Mouse (Mus musculus) erythroblast, adult 5-6 weeks (primary cell): ENCODE data around the gene Plcxd1. TPM values are rescaled to one million over a fixed set of nuclear protein-coding genes. Genes with fewer than 3 reads are reported as not detected.
A peak's percentile ranks its signal among the peaks of the same experiment; 100 is the strongest.
"Not testable (repeated sequence)": the region's sequence is repeated elsewhere in the genome, so short reads cannot be mapped to it uniquely, and the experiment has no call there.

Source experiments
- ATAC-seq: replicated peaks from 2 replicates; pipeline ENCODE4 v1.8.0; 2016; ENCODE audit warnings: moderate number of reproducible peaks, mild to moderate bottlenecking, moderate TSS enrichment, inconsistent platforms; ENCODE audit not compliant: poor library complexity, low FRiP score, severe bottlenecking
- total RNA-seq, 2 experiments: library from RNA; stranded (forward) in 1 of 2; stranded (reverse) in 1 of 2; fragments of 150-400 nt in 1 of 2; fragments of 200-764, 138-1000 nt in 1 of 2; gene quantifications; 2 replicates each; pipeline versions ENCODE4 v1.2.3 to v1.2.4; 2015 to 2017; ENCODE audit warnings: low replicate concordance in 2 of 2

The Plcxd1 gene
- total RNA-seq, 2 experiments from 2014 or later, result not detected

DNA sequence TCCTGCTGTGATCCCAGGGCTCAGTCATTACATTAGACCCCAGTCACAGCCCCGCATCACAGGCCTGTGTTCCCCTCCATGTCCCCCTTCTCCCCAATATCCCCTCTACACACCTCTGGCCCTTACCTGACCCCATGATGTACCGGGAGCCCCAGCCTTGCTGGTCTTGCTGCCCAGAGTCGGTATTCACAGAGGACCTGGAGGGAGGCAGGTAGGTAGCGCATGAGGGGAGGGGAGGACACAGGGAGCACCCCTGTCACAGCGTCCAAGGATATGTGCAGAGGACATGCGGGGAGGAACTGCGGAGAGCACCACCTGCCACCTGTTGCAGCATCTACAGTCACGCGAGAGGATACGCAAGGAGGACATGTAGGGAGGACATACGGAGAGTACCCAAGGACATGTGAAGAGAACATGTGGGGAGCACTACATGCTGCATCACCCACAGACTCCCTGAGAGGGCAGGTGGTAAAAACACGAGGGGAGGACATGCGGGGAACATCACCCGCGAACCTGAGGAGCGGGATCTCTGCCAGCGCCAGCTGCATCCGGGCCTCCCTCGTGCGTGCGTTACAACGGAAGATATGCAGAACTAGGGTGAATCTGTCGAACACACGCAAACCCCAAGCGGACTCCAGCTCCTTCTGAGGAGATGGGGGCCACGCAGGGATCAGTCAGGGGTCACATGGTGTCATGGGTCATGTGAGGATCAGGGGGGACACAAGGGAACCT, 6.5 kb downstream of the Plcxd1 start:
- no peak for ATAC-seq

DNA sequence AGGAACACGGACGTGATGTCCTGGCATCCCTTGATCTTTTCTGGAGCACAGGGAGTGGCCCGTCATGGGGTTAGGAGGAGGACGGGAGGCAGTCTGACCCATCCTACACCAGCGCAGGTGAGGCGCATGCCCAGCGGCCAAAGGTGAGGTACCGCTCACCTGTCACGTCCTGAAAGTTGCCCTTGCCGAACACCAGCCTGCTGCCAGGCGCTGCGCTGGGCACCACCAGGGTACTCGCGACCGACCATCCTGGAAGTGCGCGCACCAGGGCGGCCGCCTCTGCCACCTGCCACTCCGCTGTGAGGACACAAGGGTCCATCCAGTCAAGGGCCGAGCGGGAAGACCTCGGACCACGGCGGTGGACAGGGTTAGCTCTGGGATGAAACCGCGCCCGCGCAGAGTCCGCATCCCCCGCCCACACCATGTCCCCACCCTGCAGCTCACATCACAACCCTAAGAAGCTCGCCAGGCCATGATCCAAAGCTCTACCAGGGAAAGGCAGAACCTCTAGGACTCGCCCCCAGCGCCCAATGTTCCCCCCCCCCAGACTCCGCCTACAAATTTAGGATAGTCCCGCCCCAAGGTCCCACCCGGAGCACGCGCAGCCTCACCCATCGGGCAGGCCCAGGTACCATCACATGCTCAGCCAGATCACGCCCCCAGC, 7.3 kb downstream of the Plcxd1 start:
- ATAC-seq, result no peak

DNA sequence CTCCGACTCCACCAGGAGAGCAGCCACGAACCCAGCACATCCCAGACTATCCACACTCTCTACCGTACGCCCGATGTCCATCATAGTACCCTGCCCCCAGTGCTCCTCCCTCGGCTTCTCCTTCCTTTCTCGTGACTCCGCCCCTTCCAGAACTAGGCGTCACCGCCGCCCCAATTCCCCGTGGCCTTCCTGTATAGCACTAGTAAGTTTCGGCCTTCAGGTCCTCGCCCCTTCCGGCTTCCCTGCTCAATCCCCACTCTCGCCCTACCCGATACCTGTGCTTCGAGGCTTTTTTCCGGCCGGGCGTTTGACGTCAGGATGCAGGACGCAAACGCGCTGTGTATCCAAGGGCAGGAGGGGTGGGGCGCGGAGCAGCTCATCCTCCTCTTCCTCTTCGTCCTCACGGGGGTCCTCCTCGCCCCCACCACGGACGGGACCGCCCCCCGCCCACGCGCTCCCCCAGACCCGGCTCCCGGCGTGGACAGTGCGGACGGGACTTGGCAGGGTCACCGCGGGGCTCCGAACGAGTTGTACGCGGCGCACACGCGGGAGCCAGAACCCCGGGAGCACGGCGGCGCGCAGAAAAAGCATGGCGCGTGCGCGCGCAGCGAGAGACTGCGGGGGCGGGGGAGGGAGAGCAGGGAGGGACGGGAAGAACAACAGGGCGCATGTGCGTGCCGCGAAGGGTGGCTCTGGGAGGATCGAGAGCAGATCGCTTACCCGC, 8.0 kb downstream of the Plcxd1 start, which contains the start of gene Gtpbp6:
Gene Gtpbp6, minus strand, starts transcription at position 617 of the 724 bp plus-strand sequence.
- ATAC-seq, result peak; percentile 84

DNA sequence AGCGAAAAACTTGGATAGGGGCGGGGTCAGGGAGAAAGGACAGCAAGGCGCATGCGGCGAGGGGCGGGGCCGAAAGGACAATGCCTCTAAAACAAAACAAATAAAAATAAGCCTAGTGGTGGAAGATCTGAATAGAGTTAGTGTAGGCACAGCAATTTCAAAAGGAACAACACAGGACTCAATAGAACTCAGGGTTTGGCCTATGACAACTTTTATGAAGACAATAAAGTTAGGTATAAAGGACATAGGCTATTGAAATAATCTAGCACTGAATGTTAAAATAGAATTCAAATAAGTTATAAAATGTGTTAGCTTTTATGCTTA, 8.5 kb downstream of the Plcxd1 start:
- no peak for ATAC-seq

DNA sequence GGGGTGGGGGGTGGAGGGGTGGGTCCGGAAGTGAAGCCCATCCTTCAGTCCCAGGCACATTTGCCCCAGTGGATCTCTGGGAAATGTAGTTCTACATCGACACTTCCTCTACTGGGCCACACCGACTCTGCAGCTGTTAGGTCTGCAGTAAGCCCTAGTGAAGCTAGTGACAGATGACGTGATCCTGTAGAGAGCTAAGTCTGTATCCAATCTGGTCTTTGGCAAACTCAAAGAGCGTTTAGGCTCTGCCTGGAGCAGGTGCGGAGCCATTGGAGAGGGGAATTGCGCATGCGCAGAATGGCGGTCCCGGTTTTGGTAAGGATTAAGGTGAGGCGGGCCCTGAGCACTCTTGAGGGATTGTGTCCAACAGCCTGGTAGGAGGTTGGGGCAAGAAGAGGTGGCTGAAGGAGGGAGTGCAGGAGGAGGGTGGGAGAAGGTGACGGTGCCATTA, 10.2 kb downstream of the Plcxd1 start, which contains the start of gene Zfp605:
Gene Zfp605, plus strand, starts transcription at position 102 of the 451 bp plus-strand sequence.
- peak; percentile 69 for ATAC-seq

DNA sequence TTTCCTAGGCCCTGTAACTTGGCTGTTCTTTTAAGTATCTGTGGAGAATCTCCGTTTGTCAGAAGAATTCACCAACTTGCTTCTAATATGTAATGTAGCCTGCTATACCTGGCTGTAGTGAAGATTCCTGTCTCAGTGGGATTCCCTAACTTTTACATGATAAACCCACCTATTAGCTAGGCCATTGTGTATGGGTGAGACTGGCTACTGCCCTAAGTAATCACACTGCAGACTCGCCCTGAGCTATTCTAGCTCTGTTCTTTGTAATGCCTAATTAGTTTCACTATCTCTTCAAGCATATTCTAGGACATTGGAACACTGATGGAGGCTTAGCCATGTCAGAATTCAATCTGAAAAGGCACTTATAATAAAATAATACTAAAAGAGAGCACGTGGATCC, 22.6 kb downstream of the Plcxd1 start:
- ATAC-seq, result not testable (repeated sequence)

DNA sequence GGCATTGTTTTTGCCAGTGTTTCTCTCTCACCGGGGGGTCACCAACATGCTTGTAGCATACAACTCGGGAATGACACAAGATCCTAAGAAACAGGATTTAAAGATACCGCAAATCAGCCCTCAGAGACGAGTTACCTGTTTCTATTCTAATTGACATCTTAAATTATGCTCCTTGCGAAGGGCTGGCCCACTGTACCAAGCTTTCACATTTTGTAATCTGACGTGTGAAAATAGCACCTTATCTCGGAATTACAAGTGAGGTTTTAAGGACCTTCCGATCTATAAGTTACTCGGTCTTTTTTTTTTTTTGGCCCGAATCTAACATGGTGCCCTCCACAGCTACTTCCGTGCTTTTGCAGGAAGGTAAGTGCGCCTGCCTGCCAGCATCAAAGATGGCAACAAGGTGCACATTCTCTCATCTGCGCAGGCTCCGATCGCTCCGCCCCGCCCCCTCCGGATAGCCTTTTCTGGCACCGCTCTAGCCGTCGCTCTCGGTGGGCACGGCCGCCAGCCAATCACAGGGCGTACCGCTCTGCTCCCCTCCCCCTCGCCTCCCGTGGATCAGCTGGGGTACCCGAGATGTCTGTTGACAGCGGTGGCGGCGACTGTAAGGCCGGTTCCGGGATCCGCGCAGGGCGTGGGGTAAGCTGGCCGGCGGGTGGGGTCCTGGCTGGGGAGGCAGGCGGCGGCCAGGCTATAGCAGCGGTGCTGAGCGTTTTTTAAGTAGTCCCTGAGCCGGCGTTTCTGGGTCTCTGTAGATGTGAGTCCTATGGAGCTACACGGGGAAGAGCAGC, 35.7 kb downstream of the Plcxd1 start, which contains the start of gene Chfr:
Gene Chfr, plus strand, starts transcription at position 550 of the 794 bp plus-strand sequence.
- ATAC-seq, result peak; percentile 99

DNA sequence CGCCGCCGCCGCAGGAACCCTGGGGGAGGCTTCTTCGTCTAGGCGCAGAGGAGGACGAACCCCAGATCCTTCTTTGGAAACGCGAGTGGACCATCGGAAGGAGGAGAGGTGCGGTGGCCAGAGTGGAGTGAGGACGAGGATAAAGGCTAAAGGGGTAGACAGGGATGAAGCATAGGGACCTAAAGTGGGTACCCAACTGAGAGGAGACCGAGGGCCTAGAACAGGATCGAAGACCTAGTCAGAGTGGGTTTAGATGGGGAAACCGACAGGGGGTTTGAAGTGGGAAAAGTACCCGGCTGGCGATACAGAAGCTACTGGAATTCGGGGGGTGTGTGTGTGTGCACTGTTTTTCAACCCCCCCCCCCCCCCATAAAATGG, 36.3 kb downstream of the Plcxd1 start:
- ATAC-seq, result no peak; the same call in 1 of the 2 replicates

DNA sequence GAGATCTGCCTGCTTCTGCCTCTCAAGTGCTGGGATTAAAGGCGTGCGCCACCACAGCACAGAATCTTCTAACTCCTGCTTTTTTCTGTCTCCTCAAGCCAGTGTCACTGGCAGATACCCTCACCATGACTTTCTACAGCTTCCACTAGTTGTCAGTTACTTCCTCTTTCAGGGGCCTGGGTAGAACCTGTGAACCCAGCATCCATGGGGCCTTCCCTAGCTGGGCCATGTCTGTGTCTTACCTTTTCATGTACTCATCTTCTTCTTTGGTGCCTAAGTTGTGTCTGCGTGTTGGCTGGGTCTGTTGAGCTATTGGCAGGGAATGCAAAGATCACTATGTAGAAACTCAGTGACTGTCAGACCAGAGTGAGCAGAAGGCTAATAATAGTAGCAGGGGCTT, 38.0 kb downstream of the Plcxd1 start:
- ATAC-seq, result no peak

DNA sequence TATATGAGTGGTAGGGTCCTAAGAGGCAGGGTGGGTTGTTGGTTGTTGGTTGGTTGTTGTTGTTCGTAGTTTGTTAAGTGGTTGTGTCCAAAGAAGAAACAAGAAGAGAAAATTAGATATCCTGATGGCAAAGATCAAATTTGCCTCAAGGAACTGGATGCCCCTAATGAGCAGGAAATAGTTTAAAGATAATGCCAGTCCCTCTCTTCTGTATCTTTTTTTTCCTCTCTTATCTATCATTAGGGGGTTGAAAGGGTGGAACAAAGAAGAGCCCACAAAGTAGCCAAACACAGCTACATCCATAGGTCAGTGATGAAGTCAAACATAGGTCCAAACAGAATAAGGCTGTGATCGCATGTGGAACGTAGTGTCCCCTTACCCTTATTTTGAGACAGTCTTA, 39.6 kb downstream of the Plcxd1 start:
- no peak for ATAC-seq

DNA sequence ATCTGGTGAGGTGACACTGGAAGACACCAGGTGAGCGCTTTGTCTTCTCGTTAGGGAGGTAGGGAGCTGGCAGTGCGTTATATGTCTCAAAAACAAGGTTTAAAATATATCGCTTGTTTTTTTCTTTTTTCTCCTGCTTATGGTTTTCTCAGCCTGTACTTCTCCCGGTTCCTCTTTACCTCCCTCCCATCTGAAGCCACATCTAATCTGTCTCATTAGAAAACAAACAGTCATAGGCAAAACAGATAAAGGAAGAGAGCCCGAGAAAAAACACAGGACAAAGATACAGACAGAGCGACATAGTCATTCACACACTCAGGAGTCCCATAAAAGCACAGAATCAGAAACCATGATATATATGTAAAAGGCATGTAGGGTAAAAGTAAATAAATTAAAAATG, 40.7 kb downstream of the Plcxd1 start:
- ATAC-seq, result no peak

DNA sequence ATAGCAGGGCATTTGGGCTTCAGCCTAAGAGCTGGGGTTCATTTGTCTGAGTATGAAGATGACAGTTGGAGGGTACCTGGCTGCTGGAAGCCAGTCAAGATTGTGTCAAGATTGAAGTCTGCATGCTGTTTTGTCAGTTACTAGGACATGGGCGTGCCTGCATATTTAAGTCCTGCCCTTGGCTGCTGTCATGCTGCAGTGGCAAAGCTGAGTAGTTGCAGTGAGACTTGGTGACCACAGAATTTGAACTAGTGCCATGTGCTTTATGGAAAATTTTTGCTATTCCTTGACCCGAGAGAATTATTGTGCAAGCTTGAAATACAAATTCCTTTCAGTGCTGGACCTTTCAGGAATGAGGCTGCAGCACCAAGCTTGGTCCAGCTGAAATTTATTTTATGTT, 42.5 kb downstream of the Plcxd1 start:
- no peak for ATAC-seq

DNA sequence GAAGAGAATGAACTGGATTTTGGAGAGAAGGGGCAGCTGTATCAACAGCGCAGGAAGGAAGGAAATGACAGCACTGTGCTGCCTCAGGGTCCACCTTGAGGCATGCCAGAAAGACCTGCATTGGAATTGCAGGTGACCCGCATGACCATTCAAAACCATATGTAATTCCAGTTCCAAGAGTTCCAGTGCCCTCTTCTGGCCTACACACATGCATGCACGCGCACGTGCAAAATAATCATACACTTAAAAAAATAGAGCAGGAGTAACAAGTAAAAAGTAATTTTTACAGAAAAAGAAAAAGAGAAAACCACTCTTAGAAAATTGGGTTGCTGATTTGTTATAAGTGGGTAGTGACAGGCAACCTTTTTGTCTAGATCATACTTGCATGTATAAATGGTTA, 43.2 kb downstream of the Plcxd1 start:
- no peak for ATAC-seq

Other genes with a start within 250 kb of the Plcxd1 start
- 0.38 and 1.5 TPM in 2 replicates for gene Gm15446, start 176.6 kb upstream of the Plcxd1 start, total RNA-seq (2015; ENCODE audit: low replicate concordance)
- 1.5 and 57.6 TPM in 2 replicates for gene Gm15446, start 176.6 kb upstream of the Plcxd1 start, total RNA-seq (2017; ENCODE audit: low replicate concordance)
- 8.2 and 12.3 TPM in 2 replicates for gene Zfp932, start 103.4 kb upstream of the Plcxd1 start, total RNA-seq (2015; ENCODE audit: low replicate concordance)
- 8.6 and 24.5 TPM in 2 replicates for gene Zfp932, start 103.4 kb upstream of the Plcxd1 start, total RNA-seq (2017; ENCODE audit: low replicate concordance)
- gene Gm17655, start 27.5 kb upstream of the Plcxd1 start, total RNA-seq (2015; ENCODE audit: low replicate concordance), result 8.6 TPM in 1 of 2 replicates, not detected in the other
- 2.0 and 6.8 TPM in 2 replicates for gene Gm17655, start 27.5 kb upstream of the Plcxd1 start, total RNA-seq (2017; ENCODE audit: low replicate concordance)
- not detected in 2 replicates for gene Gm35315, start 5.5 kb upstream of the Plcxd1 start, total RNA-seq (2015; ENCODE audit: low replicate concordance)
- 0.17 and 1.4 TPM in 2 replicates for gene Gm35315, start 5.5 kb upstream of the Plcxd1 start, total RNA-seq (2017; ENCODE audit: low replicate concordance)
- gene Gtpbp6, start 8.2 kb downstream of the Plcxd1 start, total RNA-seq (2015; ENCODE audit: low replicate concordance), result 1.5 TPM in 1 of 2 replicates, not detected in the other
- 2.1 and 2.2 TPM in 2 replicates for gene Gtpbp6, start 8.2 kb downstream of the Plcxd1 start, total RNA-seq (2017; ENCODE audit: low replicate concordance)
- 1.5 and 4.0 TPM in 2 replicates for gene Zfp605, start 10.1 kb downstream of the Plcxd1 start, total RNA-seq (2015; ENCODE audit: low replicate concordance)
- gene Zfp605, start 10.1 kb downstream of the Plcxd1 start, total RNA-seq (2017; ENCODE audit: low replicate concordance), result 1.1 and 1.5 TPM in 2 replicates
- 53.5 and 67.8 TPM in 2 replicates for gene Chfr, start 35.9 kb downstream of the Plcxd1 start, total RNA-seq (2015; ENCODE audit: low replicate concordance)
- gene Chfr, start 35.9 kb downstream of the Plcxd1 start, total RNA-seq (2017; ENCODE audit: low replicate concordance), result 69.3 and 97.0 TPM in 2 replicates
- 5.6 and 11.1 TPM in 2 replicates for gene Golga3, start 76.7 kb downstream of the Plcxd1 start, total RNA-seq (2015; ENCODE audit: low replicate concordance)
- 18.4 and 19.8 TPM in 2 replicates for gene Golga3, start 76.7 kb downstream of the Plcxd1 start, total RNA-seq (2017; ENCODE audit: low replicate concordance)
- 24.0 and 31.5 TPM in 2 replicates for gene Ankle2, start 131.0 kb downstream of the Plcxd1 start, total RNA-seq (2015; ENCODE audit: low replicate concordance)
- 25.6 and 41.6 TPM in 2 replicates for gene Ankle2, start 131.0 kb downstream of the Plcxd1 start, total RNA-seq (2017; ENCODE audit: low replicate concordance)
- 11.9 and 14.0 TPM in 2 replicates for gene Pgam5, start 169.9 kb downstream of the Plcxd1 start, total RNA-seq (2015; ENCODE audit: low replicate concordance)
- gene Pgam5, start 169.9 kb downstream of the Plcxd1 start, total RNA-seq (2017; ENCODE audit: low replicate concordance), result 9.6 and 13.9 TPM in 2 replicates
- 4.2 and 8.6 TPM in 2 replicates for gene Pxmp2, start 186.2 kb downstream of the Plcxd1 start, total RNA-seq (2015; ENCODE audit: low replicate concordance)
- 0.94 and 3.6 TPM in 2 replicates for gene Pxmp2, start 186.2 kb downstream of the Plcxd1 start, total RNA-seq (2017; ENCODE audit: low replicate concordance)
- 27.6 and 46.1 TPM in 2 replicates for gene Pole, start 186.3 kb downstream of the Plcxd1 start, total RNA-seq (2015; ENCODE audit: low replicate concordance)
- 24.4 and 25.5 TPM in 2 replicates for gene Pole, start 186.3 kb downstream of the Plcxd1 start, total RNA-seq (2017; ENCODE audit: low replicate concordance)
- gene P2rx2, start 243.2 kb downstream of the Plcxd1 start, total RNA-seq (2015; ENCODE audit: low replicate concordance), result not detected in 2 replicates
- gene P2rx2, start 243.2 kb downstream of the Plcxd1 start, total RNA-seq (2017; ENCODE audit: low replicate concordance), result not detected in 2 replicates
- not detected in 2 replicates for gene Lrcol1, start 244.8 kb downstream of the Plcxd1 start, total RNA-seq (2015; ENCODE audit: low replicate concordance)
- not detected in 2 replicates for gene Lrcol1, start 244.8 kb downstream of the Plcxd1 start, total RNA-seq (2017; ENCODE audit: low replicate concordance)